Mouse (Mus musculus) kidney, adult 2 months (tissue): ENCODE results near the gene Car5a.

ENCODE experiments used
- CTCF ChIP-seq: fragments of 200-500 bp; conservative IDR thresholded peaks from 2 replicates; pipeline ENCODE4 v1.5.1; 2011; ENCODE audit warnings: low read depth, mild to moderate bottlenecking, control low read depth, low read length, moderate library complexity, mixed read lengths; ENCODE audit not compliant: insufficient read depth, insufficient read length
- POLR2A ChIP-seq: fragments of 200-500 bp; IDR thresholded peaks from one replicate; pipeline ENCODE4 v1.6.1; 2011; ENCODE audit warnings: low read depth, low read length, control low read depth

DNA sequence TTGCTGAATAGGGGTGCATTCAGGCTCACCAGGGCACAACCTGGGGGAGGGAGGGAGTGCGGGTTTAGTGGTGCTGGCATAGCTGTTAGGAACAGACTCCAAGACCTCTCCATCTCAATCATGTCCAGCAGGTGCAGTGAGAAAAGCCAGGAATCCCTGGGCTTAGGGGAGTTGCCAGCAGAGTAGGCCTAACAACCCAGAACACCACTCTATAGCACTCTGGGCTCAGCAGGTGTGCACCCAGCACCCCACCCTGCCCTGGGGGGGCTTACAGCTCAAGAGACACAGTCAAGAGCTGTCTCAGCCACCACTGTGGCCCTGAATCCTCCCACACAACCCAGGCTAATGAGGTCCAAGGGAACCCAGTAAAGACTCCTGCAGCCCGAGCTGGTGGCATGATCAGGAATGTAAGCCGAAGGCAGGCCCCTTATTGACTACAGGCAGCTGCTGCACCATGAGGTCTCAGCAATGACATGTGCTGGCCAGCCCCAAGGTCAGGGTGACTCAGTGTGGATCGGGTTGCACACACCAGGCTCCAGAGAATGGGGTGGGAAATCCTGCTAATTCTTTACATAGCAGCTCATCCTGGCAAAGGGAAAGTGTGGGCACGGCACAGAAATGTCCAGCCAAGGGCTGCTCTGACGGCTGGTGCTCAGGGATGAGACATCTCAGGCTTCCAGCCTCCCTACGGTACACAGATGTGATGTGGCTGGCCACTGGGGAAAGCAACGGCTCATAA, 43.0 kb downstream of the Car5a start:
- TF ChIP-seq CTCF = no peak
- TF ChIP-seq POLR2A = no peak
